Mouse (Mus musculus) cerebellum, adult 2 months (tissue): ENCODE measurements around the gene Abca2. TPM values are rescaled to one million over a fixed set of nuclear protein-coding genes. Genes with fewer than 3 reads are reported as not detected.

Experiments used
- DNase-seq, 2 experiments: peaks; one replicate each; pipeline ENCODE4 v3.0.0; 2021
- H3K27ac ChIP-seq: fragments of 200-500 bp; 2 replicates; pipeline ENCODE4 v1.5.1; 2012; ENCODE audit warnings: low read length, control low read depth, inconsistent platforms; ENCODE audit not compliant: insufficient read depth
- H3K27me3 ChIP-seq: fragments of 200-500 bp; 2 replicates; pipeline ENCODE4 v1.6.1; 2012; ENCODE audit warnings: inconsistent platforms, mild to moderate bottlenecking, low read length, moderate library complexity; ENCODE audit not compliant: control insufficient read depth, insufficient read depth
- H3K4me1 ChIP-seq: fragments of 200-500 bp; 2 replicates; pipeline ENCODE4 v1.6.1; 2011; ENCODE audit warnings: low read length; ENCODE audit not compliant: control insufficient read depth, insufficient read depth
- H3K4me3 ChIP-seq: fragments of 200-500 bp; replicated peaks from 2 replicates; pipeline ENCODE3; 2011; ENCODE audit warnings: mild to moderate bottlenecking, low read depth, low read length, control low read depth; ENCODE audit not compliant: insufficient read depth
- CTCF ChIP-seq: fragments of 200-500 bp; IDR thresholded peaks from 2 replicates; pipeline ENCODE4 v1.5.1; 2011; ENCODE audit warnings: low read depth, mild to moderate bottlenecking, control low read depth, low read length, moderate library complexity, borderline replicate concordance; ENCODE audit not compliant: insufficient read depth
- POLR2A ChIP-seq: fragments of 200-500 bp; IDR thresholded peaks from 2 replicates; pipeline ENCODE4 v1.6.1; 2011; ENCODE audit warnings: low read length, control low read depth, borderline replicate concordance; ENCODE audit not compliant: insufficient read depth
- WGBS: fragments of 180-500 bp; shearing (Covaris S2); methylation state at CpG from one replicate; pipeline ENCODE4 v1.1.7; 2018; 5-methylcytosine and 5-hydroxymethylcytosine counted together
- polyA plus RNA-seq: library from polyadenylated mRNA; depleted of rRNA; stranded (reverse); fragments of >200 nt; gene quantifications from 2 replicates; pipeline ENCODE4 v1.2.3, GENCODE M21; 2012

Gene Abca2
- polyA plus RNA-seq, 1 experiment: 285 TPM

DNA sequence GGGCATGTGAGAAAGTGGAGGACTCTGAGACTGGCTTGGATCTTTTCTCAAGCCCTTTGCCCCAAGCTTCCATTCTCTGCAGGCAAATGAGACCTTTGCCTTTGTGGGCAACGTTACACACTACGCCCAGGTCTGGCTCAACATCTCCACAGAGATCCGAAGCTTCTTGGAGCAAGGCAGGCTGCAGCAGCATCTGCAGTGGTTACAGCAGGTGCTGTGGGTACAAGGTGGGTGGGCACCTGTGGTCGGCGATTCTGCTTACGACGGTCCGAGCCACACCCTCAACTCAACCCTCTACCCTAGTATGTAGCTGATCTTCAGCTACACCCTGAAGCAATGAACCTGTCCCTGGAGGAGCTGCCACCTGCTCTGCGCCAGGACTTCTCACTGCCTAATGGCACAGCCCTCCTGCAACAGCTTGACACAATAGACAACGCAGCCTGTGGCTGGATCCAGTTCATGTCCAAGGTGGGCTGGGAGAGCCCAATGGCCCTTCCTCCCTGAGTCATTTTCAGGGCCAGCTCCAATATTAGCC lies 7.8 kb downstream of the Abca2 start:
- Histone ChIP-seq H3K4me1 (peaks cover 74% of the 10 kb centered on the region), H3K4me3 (no peak overlapping the region), H3K27ac (no peak overlapping the region), H3K27me3 (no peaks in the 10 kb centered on the region)
- TF ChIP-seq CTCF (no peak), POLR2A (no peak)
- DNase-seq: peak in 1 of 2 experiments; percentile 33
- WGBS: 73% methylated on average over 10 of the region's 10 CpGs

DNA sequence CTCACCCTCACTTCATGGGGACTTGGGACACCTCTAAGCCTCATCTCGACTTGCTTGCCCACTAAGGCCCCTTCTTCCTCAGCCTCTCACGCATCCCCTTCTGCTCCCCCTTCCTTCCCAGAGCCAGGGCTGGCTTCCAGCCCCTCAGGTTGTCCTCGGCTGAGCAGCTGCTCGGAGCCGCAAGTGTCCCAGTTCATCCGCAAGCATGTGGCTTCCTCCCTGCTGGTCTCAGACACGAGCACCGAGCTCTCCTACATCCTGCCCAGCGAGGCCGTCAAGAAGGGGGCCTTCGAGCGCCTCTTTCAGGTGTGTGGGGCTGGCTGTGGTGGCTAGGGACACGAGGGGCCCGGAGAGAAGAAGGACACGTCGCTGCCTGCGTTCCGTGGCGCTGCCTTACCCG lies 12.6 kb downstream of the Abca2 start:
- DNase-seq: peak in 1 of 2 experiments; percentile 54
- no peak overlapping the region for H3K4me3 ChIP-seq
- 28% methylated on average over 20 of the region's 20 CpGs for WGBS
- H3K4me1 ChIP-seq: peaks cover 35% of the 10 kb centered on the region
- H3K27ac ChIP-seq: 0 out of 2 replicates have a peak overlapping the region, but pooled peaks have one; percentile 6
- no peak for TF ChIP-seq CTCF
- TF ChIP-seq POLR2A: no peak
- H3K27me3 ChIP-seq: no peaks in the 10 kb centered on the region

DNA sequence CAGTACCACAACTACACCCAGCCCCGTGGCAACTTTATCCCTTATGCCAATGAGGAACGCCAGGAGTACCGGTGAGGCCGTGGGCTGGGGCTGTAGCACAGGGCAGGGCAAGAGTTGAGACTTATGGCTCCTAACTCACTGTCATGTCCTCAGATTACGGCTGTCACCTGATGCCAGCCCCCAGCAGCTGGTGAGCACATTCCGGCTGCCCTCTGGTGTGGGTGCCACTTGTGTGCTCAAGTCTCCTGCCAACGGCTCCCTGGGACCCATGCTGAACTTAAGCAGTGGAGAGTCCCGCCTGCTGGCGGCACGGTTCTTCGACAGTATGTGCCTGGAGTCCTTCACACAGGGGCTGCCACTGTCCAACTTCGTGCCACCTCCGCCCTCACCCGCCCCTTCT lies 14.2 kb downstream of the Abca2 start:
- WGBS: 76% methylated on average over 14 of the region's 14 CpGs
- TF ChIP-seq CTCF (no peak), POLR2A (no peak)

DNA sequence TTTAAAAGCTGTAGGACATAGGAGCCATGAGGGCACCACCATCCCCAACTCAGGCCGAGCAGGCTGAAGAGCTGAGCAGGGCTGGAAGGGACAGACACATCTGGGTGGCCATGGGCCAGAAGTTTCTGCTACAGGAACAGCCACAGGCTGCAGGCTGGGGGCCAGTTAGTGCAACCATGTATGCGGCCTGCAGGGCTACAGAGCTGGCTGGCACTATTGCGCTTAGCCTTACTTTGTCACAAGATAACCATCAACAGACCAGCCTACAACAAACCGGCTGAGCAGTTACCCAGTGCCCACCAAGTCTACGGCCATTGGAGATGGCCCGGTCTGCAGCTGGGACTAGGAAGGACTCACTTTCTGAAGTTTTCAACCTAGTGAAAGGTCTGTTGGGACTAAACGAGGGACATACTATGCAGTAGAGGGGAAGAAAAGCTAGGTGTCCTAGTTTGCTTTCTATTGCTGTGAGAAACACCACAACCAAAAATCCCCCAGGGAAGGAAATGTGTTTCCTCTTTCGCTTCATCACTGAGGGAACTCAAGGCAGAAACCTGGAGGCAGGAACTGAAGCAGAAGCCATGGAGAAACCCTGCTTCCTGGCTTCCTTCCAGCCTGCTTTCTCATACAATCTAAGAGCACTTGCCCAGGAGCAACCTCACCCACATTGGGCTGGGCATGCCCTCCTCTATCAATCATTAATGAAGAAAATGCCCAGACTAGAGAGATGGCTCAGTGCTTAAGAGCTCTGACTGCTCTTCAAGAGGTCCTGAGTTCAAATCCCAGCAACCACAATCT lies 22.5 kb downstream of the Abca2 start:
- TF ChIP-seq POLR2A (no peak), CTCF (no peak)
- peaks cover 5% of the 10 kb centered on the region for H3K4me1 ChIP-seq

More for the DNA sequence above, 14.2 kb downstream of the Abca2 start:
- Histone ChIP-seq H3K4me1 (peaks cover 21% of the 10 kb centered on the region), H3K4me3 (no peak overlapping the region), H3K27me3 (no peaks in the 10 kb centered on the region), H3K27ac (no peak overlapping the region)
- DNase-seq: no peak

DNA sequence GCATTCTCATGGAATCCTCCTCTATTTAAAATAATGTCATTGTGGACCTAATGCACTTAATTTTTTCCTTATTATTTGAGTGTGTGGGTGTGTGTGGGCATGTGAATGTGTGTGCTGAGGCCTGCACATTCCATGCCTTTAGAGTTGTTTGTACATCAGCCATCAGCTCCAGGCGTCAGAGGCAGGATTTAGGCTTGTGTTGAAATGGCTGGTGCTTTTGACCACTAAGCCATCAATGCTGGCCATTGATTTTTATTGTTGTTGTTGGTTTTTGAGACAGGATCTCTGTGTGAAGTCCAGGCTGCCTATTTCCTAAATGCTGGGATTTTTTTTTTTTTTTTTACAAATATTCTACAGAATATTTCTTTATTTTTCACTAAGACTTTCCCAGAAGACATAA lies 24.4 kb downstream of the Abca2 start:
- no peak overlapping the region for H3K27ac ChIP-seq
- peaks cover 24% of the 10 kb centered on the region for H3K4me1 ChIP-seq
- 89% methylated on average over 1 of the region's 1 CpGs for WGBS
- H3K4me3 ChIP-seq: no peak overlapping the region
- no peak for DNase-seq
- no peaks in the 10 kb centered on the region for H3K27me3 ChIP-seq
- TF ChIP-seq CTCF (no peak), POLR2A (no peak)

More for the DNA sequence above, 22.5 kb downstream of the Abca2 start:
- no peak overlapping the region for H3K27ac ChIP-seq
- DNase-seq: no peak
- no peaks in the 10 kb centered on the region for H3K27me3 ChIP-seq
- 81% methylated on average over 8 of the region's 8 CpGs for WGBS
- no peak overlapping the region for H3K4me3 ChIP-seq

DNA sequence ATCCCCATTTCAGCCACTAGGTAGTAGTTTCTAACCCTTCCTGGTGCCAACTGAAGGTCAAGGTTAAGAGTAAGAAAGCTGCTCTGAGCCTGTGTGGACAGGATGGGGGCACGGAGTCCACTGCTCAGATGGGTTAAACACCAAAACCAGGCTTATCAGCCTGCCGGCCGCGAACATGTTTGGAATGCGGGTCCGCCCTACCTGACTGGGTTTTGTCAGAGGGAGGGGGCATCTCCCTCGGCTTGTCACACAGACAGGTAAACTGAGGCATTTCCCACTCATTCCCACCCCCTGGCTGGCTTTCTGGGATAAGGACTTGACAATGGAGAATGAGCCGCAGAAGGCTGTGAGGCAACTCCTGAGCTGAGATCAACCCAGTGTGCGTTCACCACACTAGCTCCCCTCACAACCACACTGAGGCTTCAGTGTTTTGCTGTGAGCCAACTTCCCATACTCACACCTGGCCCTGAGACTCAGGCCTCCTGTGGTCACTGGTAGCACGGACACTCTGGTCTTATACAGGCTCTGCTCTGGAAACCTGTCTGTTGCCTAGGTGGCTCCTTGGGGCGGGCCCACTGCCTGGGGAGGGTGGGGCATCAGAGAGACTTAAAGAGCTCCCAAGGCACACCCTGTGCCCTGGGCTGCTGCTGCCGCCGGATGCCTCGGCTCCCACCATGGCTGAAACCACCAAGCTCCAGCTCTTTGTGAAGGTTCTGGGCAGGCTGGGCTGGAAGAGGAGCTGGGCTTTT lies 27.9 kb downstream of the Abca2 start, which contains the start of gene Clic3:
Gene Clic3, plus strand, starts transcription at position 634 of the 749 bp plus-strand sequence.
- Histone ChIP-seq H3K4me3 (no peak within 1 kb of the TSS), H3K4me1 (peaks cover 40% of the 10 kb centered on the region), H3K27me3 (no peaks in the 10 kb centered on the region), H3K27ac (peak within 1 kb of the TSS; percentile 28; the same call in 1 of the 2 replicates)
- WGBS: 59% methylated on average over 14 of the region's 14 CpGs
- TF ChIP-seq CTCF (no peak), POLR2A (peak; percentile 13; the same call in 1 of the 2 replicates)
- DNase-seq: no peak

DNA sequence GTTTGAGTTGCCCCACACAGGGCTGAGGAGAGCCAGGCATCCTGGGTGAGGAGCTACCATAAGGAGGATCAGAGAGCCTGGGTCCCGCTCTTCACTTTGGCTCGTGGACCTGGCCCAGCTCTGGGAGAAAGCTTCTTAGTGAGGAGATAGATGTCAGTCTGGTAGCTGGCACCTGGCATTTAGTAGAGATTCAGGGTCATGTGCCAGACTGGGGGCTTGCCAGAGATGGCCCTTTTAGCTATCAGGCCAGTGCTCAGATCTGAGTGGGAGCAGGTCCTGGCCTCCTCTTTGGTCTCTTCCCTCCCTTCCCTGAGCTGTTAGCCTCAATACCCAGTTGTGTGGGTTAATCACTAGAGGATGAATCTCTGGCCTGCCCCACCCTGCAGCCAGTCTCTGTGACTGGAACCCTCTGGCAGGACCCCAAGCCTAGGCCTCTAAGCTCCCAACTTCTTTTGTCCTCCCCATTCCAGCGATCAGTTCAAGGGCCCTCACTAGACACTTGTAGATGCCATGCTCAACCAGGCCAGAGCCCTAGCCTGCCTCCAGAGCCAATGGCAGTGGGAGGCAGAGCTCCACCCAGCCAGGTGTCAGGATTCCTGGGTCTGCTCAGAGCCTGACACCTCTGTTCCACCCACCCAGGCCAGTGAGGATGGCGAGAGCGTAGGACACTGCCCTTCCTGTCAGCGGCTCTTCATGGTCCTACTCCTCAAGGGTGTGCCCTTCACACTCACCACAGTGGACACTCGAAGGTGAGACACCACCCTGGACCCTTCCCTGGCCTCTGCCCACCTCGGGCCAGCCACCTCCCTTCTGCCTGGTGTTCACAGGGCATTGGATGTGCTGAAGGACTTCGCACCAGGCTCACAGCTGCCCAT lies 28.8 kb downstream of the Abca2 start:
- 64% methylated on average over 9 of the region's 9 CpGs for WGBS
- DNase-seq: peak; percentile 55 to 59

More for the DNA sequence above, 28.8 kb downstream of the Abca2 start:
- Histone ChIP-seq H3K4me1 (peaks cover 46% of the 10 kb centered on the region), H3K27ac (peak overlapping the region; percentile 28; the same call in 1 of the 2 replicates), H3K27me3 (no peaks in the 10 kb centered on the region), H3K4me3 (no peak overlapping the region)
- TF ChIP-seq POLR2A (no peak), CTCF (no peak)
